Mouse (Mus musculus): ENCODE measurements around the gene Iqgap2.

Iqgap2 gene

GRCm38 (mm10) chr13:95653696-95654095, 238.0 kb downstream of the Iqgap2 start:
- in situ Hi-C loops (cut with MboI) = no loop called here

- in situ Hi-C loops (cut with MboI) = no loop called here
Measured at GRCm38 (mm10) chr13:95651870-95652668, 239.7 kb downstream of the Iqgap2 start.

GRCm38 (mm10) chr13:95649941-95650340, 241.8 kb downstream of the Iqgap2 start:
- in situ Hi-C loops (cut with MboI) = no loop called here

GRCm38 (mm10) chr13:95647248-95647647, 244.5 kb downstream of the Iqgap2 start:
- in situ Hi-C loops (cut with MboI) = no loop called here

- in situ Hi-C loops (cut with MboI) = no loop called here
Measured at GRCm38 (mm10) chr13:95646687-95647111, 245.0 kb downstream of the Iqgap2 start.

GRCm38 (mm10) chr13:95643740-95644139, 248.0 kb downstream of the Iqgap2 start:
- in situ Hi-C loops (cut with MboI) = no loop called here

- in situ Hi-C loops (cut with MboI) = no loop called here
Measured at GRCm38 (mm10) chr13:95641061-95641986, 250.4 kb downstream of the Iqgap2 start.

GRCm38 (mm10) chr13:95640408-95640807, 251.3 kb downstream of the Iqgap2 start:
- in situ Hi-C loops (cut with MboI) = no loop called here

GRCm38 (mm10) chr13:95639336-95640116, 252.2 kb downstream of the Iqgap2 start:
- in situ Hi-C loops (cut with MboI) = no loop called here

- in situ Hi-C loops (cut with MboI) = no loop called here
Measured at GRCm38 (mm10) chr13:95638894-95639293, 252.8 kb downstream of the Iqgap2 start.

- in situ Hi-C loops (cut with MboI) = no loop called here
Measured at GRCm38 (mm10) chr13:95637737-95638136, 254.0 kb downstream of the Iqgap2 start.

GRCm38 (mm10) chr13:95635301-95635700, 256.4 kb downstream of the Iqgap2 start:
- in situ Hi-C loops (cut with MboI) = no loop called here

- in situ Hi-C loops (cut with MboI) = no loop called here
Measured at GRCm38 (mm10) chr13:95634451-95634850, 257.3 kb downstream of the Iqgap2 start.

- in situ Hi-C loops (cut with MboI) = no loop called here
Measured at GRCm38 (mm10) chr13:95633384-95633783, 258.3 kb downstream of the Iqgap2 start.

- in situ Hi-C loops (cut with MboI) = no loop called here
Measured at GRCm38 (mm10) chr13:95632144-95632543, 259.6 kb downstream of the Iqgap2 start.

- in situ Hi-C loops (cut with MboI) = no loop called here
Measured at GRCm38 (mm10) chr13:95630747-95631146, 261.0 kb downstream of the Iqgap2 start.

- in situ Hi-C loops (cut with MboI) = no loop called here
Measured at GRCm38 (mm10) chr13:95629751-95630150, 262.0 kb downstream of the Iqgap2 start.

GRCm38 (mm10) chr13:95626696-95627095, 265.0 kb downstream of the Iqgap2 start:
- in situ Hi-C loops (cut with MboI) = no loop called here

- in situ Hi-C loops (cut with MboI) = no loop called here
Measured at GRCm38 (mm10) chr13:95623042-95623441, 268.7 kb downstream of the Iqgap2 start.

GRCm38 (mm10) chr13:95621563-95621962, 270.2 kb downstream of the Iqgap2 start:
- in situ Hi-C loops (cut with MboI) = no loop called here

- in situ Hi-C loops (cut with MboI) = no loop called here
Measured at GRCm38 (mm10) chr13:95618859-95619258, 272.9 kb downstream of the Iqgap2 start.

- in situ Hi-C loops (cut with MboI) = no loop called here
Measured at GRCm38 (mm10) chr13:95618309-95618712, 273.4 kb downstream of the Iqgap2 start, which contains the start of gene F2r. Gene F2r, minus strand, starts transcription at chr13:95618487.

Data from mature B cell (primary cell).